Mouse (Mus musculus) monocyte, adult 5-6 weeks (primary cell): ENCODE measurements around the gene Olfr288. TPM values are rescaled to one million over a fixed set of nuclear protein-coding genes. Genes with fewer than 3 reads are reported as not detected.

Experiments
- ATAC-seq: fragments of 153-309, 156-312 bp; replicated peaks from 2 replicates; pipeline ENCODE4 v1.8.0; 2017; ENCODE audit warnings: mild to moderate bottlenecking; ENCODE audit not compliant: low TSS enrichment, insufficient number of reproducible peaks, severe bottlenecking, poor library complexity, low FRiP score
- total RNA-seq: library from RNA; stranded (forward); fragments of 200-1000, 200-491, 200-594 nt; gene quantifications from 3 replicates; pipeline ENCODE4 v1.2.3, GENCODE M21; 2017

Gene Olfr288
- total RNA-seq, 1 experiment from 2014 or later, result not detected

DNA sequence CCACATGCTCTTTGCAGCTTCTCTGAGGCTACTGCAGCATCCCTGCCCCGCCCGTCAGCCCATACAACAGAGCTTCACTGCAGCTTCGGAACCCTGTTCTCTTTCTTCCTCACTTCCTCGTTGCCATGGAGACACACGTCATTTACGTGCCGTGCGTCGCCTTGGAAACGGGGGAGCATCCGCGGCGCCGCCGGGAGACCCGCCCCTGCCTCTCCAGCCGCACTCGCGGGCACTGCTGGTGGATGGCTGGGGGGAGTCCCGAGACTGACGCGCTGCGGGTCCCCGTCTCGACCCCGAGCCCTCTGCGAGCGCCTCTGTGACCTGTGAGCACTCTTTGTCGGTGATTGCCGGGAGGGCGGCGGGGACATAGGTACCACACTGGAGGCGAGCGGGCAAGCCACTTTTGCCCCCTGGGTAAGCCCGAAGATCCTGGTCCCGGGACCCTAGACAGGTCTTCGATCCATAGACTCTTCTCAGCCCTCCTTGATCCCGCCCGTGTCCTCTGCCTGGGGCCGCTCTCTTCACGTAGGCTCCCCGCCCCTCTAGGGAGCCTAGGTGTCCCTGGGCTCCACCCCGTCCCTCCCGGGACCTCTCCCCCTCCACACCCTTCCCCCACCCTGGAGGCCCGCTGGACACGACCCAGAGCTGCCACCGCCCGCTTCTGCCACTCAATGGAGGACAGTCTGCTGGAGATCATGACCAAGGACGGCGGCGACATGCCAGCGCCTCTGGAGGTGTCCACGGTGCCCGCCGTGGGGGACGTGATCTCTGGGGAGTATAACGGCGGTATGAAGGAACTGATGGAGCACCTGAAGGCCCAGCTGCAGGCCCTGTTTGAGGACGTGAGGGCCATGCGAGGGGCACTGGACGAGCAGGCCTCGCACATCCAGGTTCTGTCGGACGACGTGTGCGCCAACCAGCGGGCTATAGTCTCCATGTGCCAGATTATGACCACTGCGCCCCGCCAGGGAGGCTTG is 27.4 kb downstream of the Olfr288 start:
- ATAC-seq, result peak; percentile 71

DNA sequence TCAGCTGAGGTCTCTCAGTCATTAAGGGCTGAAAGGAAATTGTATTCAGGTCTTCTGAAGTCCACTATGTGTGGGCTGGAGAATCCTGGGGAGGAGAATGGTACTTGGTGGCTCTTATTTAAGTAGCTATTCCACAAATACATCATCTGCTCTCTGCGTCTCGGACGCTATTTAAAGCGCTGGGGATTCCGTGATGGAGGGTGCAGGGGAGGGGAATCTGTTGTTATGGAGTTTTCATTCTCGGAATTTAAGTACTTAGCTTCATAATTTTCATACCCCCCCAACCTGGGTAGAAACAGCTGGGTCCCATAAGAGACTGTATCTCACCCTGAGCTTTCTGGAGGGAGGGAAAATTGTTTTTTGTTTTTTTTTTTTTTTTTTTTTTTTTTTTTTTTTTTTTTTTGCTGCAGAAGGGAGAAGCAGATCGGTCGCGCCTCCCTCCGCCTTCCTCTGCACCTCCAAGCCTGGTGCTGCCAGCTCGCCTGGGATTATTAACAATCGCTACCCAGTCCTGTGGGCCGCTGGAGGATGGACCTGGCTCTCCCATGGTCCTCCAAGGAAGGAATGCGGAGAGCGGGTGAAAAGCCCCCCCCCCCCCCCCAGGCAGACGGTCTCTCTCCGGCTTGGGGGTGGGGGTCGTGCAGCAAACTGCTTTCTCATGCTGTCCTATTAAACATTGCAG is 28.2 kb downstream of the Olfr288 start, which contains the start of gene Ccdc184:
Gene Ccdc184 (plus strand): TSS at position 196 of the 682 bp plus-strand sequence.
- no peak for ATAC-seq

DNA sequence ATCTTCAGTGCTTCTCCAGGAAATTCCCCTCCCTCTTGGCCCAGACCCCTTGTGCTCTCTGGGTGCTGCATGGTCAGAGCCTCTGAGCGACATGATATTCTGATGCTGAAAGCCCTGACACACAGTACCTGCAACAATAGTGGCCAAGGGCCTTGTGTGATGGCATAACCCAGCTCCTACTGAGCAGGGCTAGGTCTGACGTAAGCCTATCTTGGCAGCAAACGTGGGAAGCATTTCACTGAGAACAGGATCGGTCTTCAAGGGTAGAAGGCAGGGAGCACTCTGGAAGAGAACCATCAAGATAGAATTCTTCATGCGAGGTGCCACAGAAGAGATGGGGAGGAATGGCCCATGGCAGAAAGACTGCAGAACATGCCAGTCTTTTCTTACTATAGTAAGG is 29.8 kb downstream of the Olfr288 start, which contains the start of gene Asb8:
Gene Asb8 (minus strand): TSS at position 101 of the 400 bp plus-strand sequence.
- no peak for ATAC-seq

DNA sequence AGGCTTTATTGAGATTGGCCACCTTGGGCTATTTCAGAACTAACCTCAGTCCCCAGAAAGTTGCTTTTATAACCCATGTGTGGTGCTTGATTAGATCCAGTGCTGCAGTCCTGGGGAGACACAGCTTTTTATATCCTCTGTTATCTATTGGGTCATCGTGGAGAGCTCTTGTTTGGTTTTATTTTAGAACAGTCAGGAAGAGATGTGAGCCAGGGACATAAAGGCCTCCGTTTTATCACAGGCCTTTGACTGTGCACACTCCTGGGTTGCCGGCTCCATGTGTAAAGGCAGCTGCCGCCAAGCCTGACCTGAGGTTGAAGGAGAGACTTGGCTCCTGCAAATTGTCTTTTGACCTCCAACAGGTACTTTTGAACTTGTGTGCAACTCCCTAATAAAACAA is 32.8 kb downstream of the Olfr288 start:
- no peak for ATAC-seq

DNA sequence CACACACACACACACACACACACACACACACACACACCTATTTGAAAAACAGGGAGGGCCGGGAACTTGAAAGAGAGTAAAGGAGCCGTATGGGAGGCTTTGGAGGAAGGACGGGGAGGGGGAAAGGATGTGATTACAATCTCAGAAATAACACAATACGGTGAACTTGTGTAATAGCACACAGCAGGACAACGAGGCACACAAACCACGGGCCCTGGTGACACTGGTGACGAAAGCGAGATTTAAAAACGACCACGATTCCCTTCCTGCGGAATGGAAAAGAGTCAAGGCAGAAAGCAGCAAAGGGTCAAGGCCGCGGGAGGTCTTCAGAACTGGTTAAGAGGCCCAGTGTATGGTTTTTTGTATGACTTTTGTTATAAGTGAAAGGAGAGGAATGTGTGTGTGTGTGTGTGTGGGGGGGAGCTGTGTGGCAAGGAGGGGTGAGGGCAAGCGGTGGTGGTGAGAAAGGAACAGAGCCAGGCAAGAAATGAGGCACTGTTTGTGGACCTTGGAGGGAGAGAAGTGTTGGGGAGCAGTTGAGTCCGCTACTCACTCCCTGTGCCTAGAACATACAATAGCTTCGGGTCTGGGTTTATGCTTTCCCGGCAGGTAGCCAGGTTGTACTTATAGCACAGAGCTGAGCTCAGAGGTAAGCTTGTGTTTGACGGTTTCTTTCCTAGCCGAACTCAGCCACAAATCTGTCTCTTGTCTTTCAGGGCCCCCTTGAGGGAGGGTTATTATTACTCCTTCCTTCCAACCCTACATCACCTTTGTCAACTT is 34.1 kb downstream of the Olfr288 start:
- ATAC-seq, result no peak

DNA sequence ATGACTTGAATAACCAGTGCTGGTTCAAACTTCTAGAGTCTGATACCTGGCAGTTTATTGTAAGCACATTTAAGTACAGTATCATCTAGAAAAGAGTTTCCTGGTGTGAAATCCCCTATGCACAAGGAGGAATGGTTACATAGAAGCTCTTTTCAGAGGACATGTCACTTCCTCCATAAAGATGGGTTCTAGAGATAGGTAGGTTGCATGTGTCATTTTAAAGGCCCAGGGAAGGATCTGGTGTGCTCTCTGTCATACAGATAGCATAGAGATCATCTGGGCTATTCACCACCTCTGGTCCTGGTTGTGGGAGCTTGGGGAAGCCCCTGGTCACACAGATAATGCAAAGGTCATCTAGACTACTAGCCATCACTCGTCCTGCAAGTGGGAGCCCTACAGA is 38.1 kb downstream of the Olfr288 start:
- no peak for ATAC-seq

DNA sequence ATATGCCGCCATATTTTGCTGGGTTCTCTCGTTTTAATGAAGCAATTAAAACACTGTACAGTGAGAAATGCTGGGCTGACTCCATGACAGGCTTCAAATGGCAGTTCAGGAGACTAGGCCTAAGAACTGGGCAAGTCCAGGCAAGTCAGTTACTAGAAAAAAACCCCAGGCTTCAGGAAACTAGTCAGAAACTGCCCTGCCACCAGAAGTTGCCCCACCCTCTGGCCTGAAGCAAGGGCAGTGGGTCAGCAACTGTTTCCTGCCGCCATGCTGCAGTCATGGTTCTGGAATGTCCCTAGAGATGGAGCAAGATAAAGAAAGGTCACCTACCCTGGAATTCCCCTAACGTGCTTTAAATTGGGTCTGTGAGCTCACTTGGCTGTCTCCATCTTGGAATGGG is 39.4 kb downstream of the Olfr288 start:
- ATAC-seq, result no peak

DNA sequence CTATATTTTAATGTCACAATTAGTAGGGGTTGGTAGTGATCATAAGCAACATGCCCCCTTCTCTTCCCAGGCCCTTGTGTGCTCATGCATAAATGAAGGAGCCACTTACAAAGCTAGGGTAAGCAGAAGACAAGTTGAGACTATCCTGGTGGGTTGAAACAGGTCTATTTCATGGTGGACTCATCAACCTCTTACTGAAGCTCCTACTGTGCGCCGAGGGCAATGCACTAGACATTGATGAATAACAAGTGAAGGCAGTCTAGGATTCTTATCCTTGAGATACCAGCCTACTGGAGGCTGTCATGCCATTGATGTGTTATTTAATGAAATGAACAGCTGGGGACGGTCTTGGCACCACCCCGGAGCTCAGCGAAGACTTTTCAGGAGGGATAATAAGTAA is 40.1 kb downstream of the Olfr288 start:
- ATAC-seq, result no peak

DNA sequence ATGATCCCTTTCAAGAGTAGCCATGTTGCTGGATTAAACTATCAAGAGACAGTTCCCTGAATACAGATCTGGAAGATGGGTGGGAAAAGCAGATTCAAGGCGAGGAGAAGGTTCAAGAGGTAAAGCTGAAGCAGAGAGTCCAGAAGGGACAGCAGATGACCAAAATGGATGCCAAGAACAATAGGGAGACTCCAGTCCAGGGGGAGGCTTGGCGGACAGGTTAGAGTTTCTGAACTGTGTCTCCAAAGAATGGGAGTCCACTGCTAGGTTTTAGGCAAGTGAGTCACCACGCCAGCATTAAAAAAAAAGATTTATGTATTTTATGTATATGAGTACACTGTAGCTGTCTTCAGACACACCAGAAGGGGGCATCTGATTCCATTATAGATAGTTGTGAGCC is 40.7 kb downstream of the Olfr288 start:
- no peak for ATAC-seq

DNA sequence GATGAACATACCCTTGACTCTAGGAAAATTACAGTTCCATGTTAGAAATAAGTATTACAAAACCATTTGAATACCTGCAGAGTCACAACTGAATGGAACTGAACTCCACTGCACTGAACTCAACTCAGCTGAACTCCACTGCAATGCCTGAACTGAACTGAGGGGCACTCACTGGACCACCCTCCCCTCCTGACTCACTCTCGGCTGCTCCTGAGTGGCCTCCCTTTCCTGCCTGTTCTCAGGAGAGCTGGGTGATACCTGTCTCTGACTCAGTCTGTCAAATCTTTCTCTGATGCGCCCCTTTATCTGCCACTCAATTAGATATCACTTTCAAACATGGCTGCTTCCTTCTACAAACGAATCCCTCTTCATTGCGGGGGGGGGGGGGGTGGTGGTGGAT is 41.2 kb downstream of the Olfr288 start:
- ATAC-seq, result no peak

DNA sequence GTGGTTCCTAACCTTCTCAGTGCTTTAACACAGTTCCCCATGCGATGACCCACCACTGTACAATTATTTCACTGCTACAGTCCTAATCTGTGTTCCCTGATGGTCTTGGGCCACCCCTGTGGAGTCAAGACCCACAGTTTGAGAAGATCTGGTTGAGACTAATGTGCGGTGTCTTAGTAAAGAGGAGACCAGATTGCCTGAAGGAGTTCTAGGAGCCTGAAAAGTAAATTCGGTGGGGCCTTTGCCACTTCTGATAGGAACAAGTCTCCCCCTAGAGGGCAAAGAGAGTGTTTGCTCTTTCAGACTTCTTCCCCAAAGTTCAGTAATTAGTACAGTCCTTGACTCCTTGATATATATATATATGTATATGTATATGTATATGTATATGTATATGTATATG is 41.7 kb downstream of the Olfr288 start:
- ATAC-seq, result peak; percentile 56; the same call in 1 of the 2 replicates

DNA sequence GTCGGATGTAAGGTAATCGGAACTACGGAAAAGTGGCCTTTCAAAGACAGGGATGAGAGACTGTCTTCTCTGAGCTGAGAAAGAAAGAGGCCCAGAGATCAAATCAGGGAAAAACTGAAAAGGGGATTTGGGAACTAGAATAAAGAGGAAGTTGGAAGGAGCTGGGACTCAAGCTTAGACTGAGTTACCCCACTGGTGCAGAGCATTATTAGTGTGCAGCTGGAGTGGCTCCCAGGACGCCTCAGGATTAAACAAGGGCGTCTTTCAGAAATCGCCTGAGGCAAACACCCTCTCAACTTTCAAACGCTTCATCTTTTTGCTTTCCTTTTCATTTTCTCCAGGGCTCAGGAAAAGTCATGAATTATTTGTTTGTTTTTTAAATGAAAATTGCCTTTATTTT is 42.4 kb downstream of the Olfr288 start:
- no peak for ATAC-seq

DNA sequence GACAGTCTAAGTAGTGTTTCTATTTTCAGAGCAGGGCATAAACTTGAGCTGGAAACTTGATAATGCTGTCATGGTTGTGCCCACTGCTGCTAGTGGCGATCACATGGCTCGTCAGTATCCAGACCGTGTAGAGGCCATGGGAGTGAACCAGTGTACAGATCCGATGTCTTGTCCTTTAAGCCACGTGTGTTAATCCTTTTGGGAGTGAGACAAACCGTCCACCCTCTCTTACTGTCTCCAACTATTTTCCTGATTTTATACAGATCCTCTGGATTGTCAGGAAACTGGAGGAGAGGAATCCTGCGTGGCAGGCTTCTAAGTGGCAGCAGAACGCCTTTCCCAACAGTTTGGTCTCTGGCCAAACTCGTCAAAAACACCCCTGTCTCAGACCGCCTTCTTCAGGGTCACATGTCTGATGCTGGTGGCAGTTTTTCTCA is 46.2 kb downstream of the Olfr288 start:
- no peak for ATAC-seq

DNA sequence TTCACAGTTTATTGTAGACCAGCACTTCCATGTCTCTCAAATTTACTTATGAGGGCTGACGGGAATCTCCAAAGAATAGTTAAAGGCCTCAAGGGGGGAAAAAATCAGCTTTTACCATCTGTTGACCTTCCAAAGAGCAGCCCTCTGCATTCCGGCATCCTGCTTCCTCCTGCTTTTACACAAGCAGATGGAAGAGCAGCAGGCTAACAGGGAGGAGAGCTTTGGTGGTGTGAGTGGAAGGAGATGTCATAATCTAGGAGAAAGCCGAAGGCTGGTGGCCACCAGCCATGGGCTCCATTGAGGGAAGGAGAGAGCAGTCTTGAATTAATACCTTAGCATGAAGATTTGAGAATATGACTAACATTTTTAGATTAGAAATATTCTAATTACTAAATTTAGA is 47.0 kb downstream of the Olfr288 start:
- no peak for ATAC-seq

DNA sequence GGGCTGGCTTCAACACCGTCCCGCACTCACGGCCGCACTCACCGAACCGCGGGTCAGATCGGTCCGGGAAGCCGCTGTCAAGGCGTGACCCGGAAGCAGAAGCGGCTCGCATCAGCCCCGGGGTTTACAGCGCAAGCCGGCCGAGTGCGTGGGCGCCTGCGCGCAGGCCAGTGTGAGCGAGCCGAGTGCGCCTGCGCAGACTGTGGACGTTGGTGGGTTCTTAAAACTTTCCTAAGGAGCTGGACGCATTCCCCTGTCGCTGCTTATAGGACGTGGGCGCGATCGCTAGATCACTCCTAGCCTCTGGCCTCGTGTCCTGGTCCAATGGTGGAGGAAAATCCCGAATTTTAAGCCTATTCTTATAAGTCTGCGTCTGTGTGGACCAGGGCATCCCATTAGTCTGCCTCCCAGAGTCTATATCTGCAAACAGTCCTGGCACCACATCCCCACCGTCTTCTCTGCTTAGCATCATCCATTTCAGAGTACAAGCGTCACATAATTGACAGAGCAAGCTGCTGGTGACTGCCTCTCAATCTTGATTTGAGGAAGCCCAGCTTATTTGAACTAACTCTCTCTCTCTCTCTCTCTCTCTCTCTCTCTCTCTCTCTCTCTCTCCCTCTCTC is 49.7 kb downstream of the Olfr288 start:
- peak; percentile 90 for ATAC-seq

DNA sequence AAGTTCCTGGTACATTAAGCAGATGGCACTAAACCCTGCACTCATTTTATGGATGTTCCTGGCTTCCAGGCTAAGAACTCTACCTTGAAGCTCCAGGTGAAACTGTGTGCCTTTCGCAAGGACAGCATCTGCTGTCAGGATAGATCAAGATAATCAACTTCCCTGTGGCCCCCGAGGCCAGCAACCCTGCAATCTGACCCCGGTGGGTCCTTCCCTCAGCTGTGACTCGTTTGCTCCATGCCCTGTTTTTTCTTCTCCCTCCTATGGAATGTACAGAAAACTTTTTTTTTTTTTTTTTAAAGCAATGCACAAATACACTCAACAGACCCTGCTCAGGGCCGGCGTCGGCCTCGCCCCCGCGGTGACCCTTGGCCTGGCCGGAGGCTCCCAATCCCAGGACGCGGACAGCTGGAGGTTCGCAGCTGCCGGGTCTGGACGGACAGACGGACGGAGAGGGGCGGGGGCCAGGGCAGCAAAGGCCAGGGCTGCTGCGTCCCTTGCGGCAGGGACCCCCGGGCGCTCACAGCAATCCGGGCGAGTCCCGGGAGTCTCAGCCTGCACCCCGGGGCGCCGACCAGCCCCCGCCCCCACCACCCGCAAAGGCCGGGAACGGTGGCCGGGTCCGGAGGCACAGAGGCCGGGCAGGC is 50.4 kb downstream of the Olfr288 start:
- no peak for ATAC-seq

DNA sequence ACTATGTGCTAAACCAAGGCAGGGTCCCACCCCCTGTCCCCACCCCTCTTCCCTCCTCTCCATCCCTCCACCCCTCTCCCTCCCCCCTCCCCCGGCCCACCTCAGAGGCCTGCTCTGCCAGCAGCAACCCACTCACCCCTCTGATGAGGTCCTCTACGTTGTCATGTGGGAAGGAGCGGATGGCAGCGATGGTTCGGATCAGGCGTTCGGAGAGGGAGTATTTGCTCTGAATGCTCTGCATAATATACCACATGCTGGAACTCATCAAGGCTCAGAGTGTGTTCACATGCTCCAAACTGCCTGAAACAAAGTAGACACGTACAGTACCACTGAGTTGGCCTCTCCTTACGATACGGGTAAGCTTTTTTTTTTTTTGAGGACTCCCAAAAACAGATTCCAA is 52.8 kb downstream of the Olfr288 start:
- no peak for ATAC-seq

DNA sequence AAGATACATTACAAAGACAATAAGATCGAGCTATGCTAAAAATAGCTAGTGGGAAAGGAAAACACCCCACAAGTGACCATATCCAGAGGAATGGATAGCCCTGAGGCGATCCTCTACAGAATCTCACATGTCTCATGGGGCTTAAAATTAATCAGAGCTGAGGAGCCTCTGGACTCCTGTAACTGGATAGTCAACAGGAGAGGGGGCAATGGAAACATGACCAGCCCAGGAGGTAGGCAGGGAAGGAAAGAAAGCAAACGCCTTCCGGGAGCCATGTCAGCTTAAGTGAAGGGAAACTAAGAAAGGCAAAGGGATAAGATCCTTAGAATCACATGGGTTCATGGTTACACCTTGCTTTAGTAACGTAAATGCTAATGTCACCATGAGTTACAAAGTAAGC is 54.5 kb downstream of the Olfr288 start:
- ATAC-seq, result no peak
